Mouse (Mus musculus): ENCODE results near the gene Adamts17.

The Adamts17 gene

GRCm38 (mm10) chr7:67032616-67033015 is 193.1 kb downstream of the Adamts17 start:
- DNase-seq (ENCODE audit: low spot score): no peak

- no peak for DNase-seq (ENCODE audit: low spot score)
These were observed 194.8 kb downstream of the Adamts17 start for GRCm38 (mm10) chr7:67034369-67034768.

GRCm38 (mm10) chr7:67035246-67035645 is 195.7 kb downstream of the Adamts17 start:
- DNase-seq (ENCODE audit: low spot score): no peak

- no peak for DNase-seq (ENCODE audit: low spot score)
These were observed 196.1 kb downstream of the Adamts17 start for GRCm38 (mm10) chr7:67035661-67036060.

- no peak for DNase-seq (ENCODE audit: low spot score)
These were observed 197.3 kb downstream of the Adamts17 start for GRCm38 (mm10) chr7:67036502-67037485.

GRCm38 (mm10) chr7:67037726-67038520 is 198.4 kb downstream of the Adamts17 start:
- no peak for DNase-seq (ENCODE audit: low spot score)

GRCm38 (mm10) chr7:67039143-67039542 is 199.6 kb downstream of the Adamts17 start:
- no peak for DNase-seq (ENCODE audit: low spot score)

- no peak for DNase-seq (ENCODE audit: low spot score)
These were observed 200.3 kb downstream of the Adamts17 start for GRCm38 (mm10) chr7:67039861-67040260.

- no peak for DNase-seq (ENCODE audit: low spot score)
These were observed 202.2 kb downstream of the Adamts17 start for GRCm38 (mm10) chr7:67041685-67042084.

- DNase-seq (ENCODE audit: low spot score): no peak
These were observed 204.7 kb downstream of the Adamts17 start for GRCm38 (mm10) chr7:67044121-67044817.

GRCm38 (mm10) chr7:67045202-67045601 is 205.7 kb downstream of the Adamts17 start:
- DNase-seq (ENCODE audit: low spot score): no peak

- no peak for DNase-seq (ENCODE audit: low spot score)
These were observed 209.7 kb downstream of the Adamts17 start for GRCm38 (mm10) chr7:67049206-67049605.

GRCm38 (mm10) chr7:67050424-67050823 is 210.9 kb downstream of the Adamts17 start:
- DNase-seq (ENCODE audit: low spot score): no peak

- DNase-seq (ENCODE audit: low spot score): no peak
These were observed 211.7 kb downstream of the Adamts17 start for GRCm38 (mm10) chr7:67051089-67051718.

- DNase-seq (ENCODE audit: low spot score): no peak
These were observed 215.3 kb downstream of the Adamts17 start for GRCm38 (mm10) chr7:67054876-67055275.

GRCm38 (mm10) chr7:67055510-67055909 is 216.0 kb downstream of the Adamts17 start:
- DNase-seq (ENCODE audit: low spot score): no peak

GRCm38 (mm10) chr7:67061756-67062155 is 222.2 kb downstream of the Adamts17 start:
- peak; percentile 69 for DNase-seq (ENCODE audit: low spot score)

- no peak for DNase-seq (ENCODE audit: low spot score)
These were observed 223.0 kb downstream of the Adamts17 start for GRCm38 (mm10) chr7:67062571-67062970.

GRCm38 (mm10) chr7:67064627-67065305 is 225.2 kb downstream of the Adamts17 start:
- no peak for DNase-seq (ENCODE audit: low spot score)

- no peak for DNase-seq (ENCODE audit: low spot score)
These were observed 226.1 kb downstream of the Adamts17 start for GRCm38 (mm10) chr7:67065631-67066030.
